Mouse (Mus musculus) lung, embryonic 15.5 days (tissue): Measurements from ENCODE around the gene Epha4. TPM values are rescaled to one million over a fixed set of nuclear protein-coding genes. Genes with fewer than 3 reads are reported as not detected.

ENCODE experiments used
- ATAC-seq: fragments of 200-750 bp; cut with Nextera tagmentation; 2 replicates; pipeline ENCODE4 v1.8.0; 2017; ENCODE audit warnings: moderate number of reproducible peaks, borderline replicate concordance; ENCODE audit not compliant: low FRiP score, low TSS enrichment; ENCODE audit errors: extremely low read depth
- H3K27ac ChIP-seq: fragments of 300-500 bp; sonication (generic); 2 replicates; pipeline ENCODE4 v1.5.1; 2015; ENCODE audit warnings: moderate library complexity, mild to moderate bottlenecking, inconsistent platforms
- H3K27me3 ChIP-seq: fragments of 300-500 bp; sonication (generic); 2 replicates; pipeline ENCODE4 v1.6.1; 2015; ENCODE audit warnings: inconsistent platforms
- H3K36me3 ChIP-seq: fragments of 300-500 bp; sonication (generic); 2 replicates; pipeline ENCODE4 v1.6.1; 2015; ENCODE audit warnings: inconsistent platforms
- H3K4me1 ChIP-seq: fragments of 300-500 bp; sonication (generic); 2 replicates; pipeline ENCODE4 v1.6.1; 2015; ENCODE audit warnings: inconsistent platforms
- H3K4me2 ChIP-seq: fragments of 300-500 bp; sonication (generic); 2 replicates; pipeline ENCODE4 v1.6.1; 2015; ENCODE audit warnings: inconsistent platforms, mild to moderate bottlenecking, moderate library complexity
- H3K4me3 ChIP-seq: fragments of 300-500 bp; sonication (generic); 2 replicates; pipeline ENCODE4 v1.5.1; 2015; ENCODE audit warnings: mild to moderate bottlenecking, inconsistent platforms
- H3K9ac ChIP-seq: fragments of 300-500 bp; sonication (generic); 2 replicates; pipeline ENCODE4 v1.6.1; 2015; ENCODE audit warnings: inconsistent platforms
- H3K9me3 ChIP-seq: fragments of 300-500 bp; sonication (generic); 2 replicates; pipeline ENCODE4 v1.6.1; 2016; ENCODE audit warnings: inconsistent platforms
- WGBS: fragments of 180-500 bp; shearing (Covaris S2); methylation state at CpG from one replicate; pipeline ENCODE4 v1.1.7; 2015; 5-methylcytosine and 5-hydroxymethylcytosine counted together
- polyA plus RNA-seq: library from polyadenylated mRNA; unstranded; fragments of >200 nt; fragmentation: Nextera tagmentation; extraction: Ambion mirVana; gene quantifications from 2 replicates; pipeline ENCODE4 v1.2.1, GENCODE M21; 2015

Epha4 gene
- polyA plus RNA-seq, 1 experiment from 2014 or later: 16.9 TPM

DNA sequence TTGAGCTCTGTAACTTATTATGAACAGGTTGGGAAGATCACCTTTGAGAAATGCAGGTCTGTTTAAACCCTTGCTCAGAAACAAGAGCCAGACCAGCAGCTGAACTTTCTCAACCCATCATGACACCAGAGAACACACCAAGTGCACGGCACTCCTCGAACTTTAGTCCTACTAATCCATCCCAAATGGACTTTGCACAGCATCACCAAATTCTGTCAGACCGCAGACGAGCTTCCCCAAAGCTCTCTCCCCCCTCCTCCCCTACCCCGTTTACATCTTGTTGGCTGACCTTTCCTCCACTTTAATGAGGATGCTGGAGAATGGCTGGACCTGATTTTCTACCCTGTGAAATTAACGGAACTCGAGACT lies 19.1 kb downstream of the Epha4 start:
- Histone ChIP-seq H3K4me2 (no peak overlapping the region), H3K27me3 (no peaks in the 10 kb centered on the region), H3K9me3 (no peaks in the 10 kb centered on the region), H3K36me3 (no peaks in the 10 kb centered on the region), H3K4me1 (peaks cover 27% of the 10 kb centered on the region), H3K9ac (no peak overlapping the region), H3K4me3 (no peak overlapping the region), H3K27ac (no peak overlapping the region)
- ATAC-seq: no peak
- 36% methylated on average over 7 of the region's 7 CpGs for WGBS

DNA sequence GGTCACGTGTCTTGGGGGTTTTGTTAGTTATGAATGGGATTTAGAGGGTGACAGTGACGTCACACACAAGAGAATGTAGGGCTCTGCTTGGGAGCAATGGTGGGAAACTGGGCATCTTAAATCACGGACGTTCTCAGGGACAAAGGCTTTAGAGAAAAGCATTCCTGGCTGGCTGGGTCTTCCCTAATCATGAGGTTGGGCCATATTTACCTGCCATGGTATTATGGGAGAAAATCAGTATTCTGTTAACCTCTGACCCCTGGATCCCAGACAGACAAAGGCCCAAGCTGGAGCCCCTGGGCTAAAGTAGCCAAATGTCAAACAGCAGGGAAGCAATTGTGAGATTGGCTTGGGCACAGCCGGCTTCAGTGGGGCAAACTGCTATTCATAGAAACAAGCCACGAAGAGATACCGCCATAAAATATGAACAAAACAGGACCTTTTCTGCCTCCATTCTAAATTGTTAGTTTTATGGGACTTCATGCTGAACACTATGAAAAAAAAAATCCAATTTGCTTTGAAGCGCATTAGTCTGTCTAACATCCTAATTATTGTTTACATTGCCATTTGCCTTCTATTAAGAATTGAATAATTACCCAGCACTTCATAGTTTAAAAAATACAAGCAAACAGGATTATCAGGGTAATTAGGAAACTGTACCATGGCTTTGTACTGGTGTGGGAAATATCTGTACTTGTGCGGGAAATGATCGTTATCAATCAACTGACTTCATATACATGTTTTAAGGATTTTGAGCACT lies 19.7 kb downstream of the Epha4 start:
- 52% methylated on average over 10 of the region's 10 CpGs for WGBS
- peaks cover 27% of the 10 kb centered on the region for H3K4me1 ChIP-seq
- H3K36me3 ChIP-seq: no peaks in the 10 kb centered on the region
- no peaks in the 10 kb centered on the region for H3K27me3 ChIP-seq
- H3K9me3 ChIP-seq: no peaks in the 10 kb centered on the region
- no peak overlapping the region for H3K4me3 ChIP-seq
- H3K9ac ChIP-seq: no peak overlapping the region
- no peak overlapping the region for H3K4me2 ChIP-seq
- ATAC-seq: no peak
- H3K27ac ChIP-seq: no peak overlapping the region

DNA sequence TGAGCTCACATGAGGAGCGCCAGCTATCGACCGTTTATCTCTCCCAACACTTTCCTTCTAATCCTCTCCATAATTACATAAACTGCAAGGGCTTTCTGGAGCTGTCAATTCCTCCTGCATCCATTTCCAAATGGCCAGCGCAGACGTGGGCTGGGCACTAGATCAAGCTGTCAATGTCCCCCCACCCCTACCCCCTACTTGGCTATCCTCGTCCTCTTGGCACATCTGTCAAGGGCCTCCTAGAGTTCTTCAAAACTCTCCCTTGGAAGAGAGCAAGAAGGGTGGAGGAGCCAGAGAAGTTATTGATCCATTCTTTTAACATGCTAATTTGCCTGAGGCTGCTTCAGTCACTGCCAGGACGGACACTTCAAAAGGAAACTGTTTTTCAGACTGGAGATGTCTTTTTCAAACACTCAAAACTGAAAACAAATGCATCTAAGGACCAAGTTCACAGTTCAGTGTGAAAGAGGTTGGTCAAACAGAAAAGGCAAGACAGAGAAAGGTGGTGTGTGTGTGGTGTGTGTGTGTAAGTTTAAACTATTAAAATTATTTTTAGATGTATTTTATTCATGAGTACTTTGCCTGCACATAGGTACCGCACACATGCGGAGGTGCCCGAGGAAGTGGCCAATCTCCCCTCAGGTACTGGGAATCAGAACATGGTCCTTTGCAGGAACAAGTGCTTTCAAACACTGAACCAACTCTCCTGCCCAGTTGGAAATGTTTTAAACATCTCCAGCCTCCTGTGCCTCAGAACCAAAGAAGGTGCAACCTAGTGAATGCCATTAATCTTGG lies 20.9 kb downstream of the Epha4 start:
- WGBS: 56% methylated on average over 10 of the region's 10 CpGs
- Histone ChIP-seq H3K27me3 (no peaks in the 10 kb centered on the region), H3K36me3 (no peaks in the 10 kb centered on the region), H3K9me3 (no peaks in the 10 kb centered on the region), H3K27ac (no peak overlapping the region), H3K4me1 (peaks cover 27% of the 10 kb centered on the region), H3K4me2 (no peak overlapping the region), H3K4me3 (no peak overlapping the region), H3K9ac (no peak overlapping the region)
- ATAC-seq: no peak

DNA sequence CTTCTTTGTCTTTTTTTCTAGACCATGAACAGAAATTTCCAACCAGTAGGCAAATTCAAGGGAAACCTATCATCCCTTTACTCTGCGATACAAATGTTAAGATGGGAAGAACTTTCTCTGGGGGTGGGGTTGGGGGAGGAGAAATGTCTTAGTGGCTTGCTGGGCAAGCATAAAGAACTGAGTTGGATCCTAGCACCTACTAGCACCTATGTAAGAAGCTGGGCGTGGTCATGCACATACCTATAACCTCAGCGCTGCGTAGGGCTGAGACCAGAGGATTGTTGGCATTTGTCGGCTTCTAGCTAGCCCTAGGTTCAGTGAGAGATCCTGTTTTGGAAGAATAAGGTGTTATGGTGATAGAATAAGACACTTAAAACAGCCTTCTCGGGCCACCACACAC lies 24.7 kb downstream of the Epha4 start:
- H3K4me3 ChIP-seq: no peak overlapping the region
- H3K36me3 ChIP-seq: no peaks in the 10 kb centered on the region
- H3K4me2 ChIP-seq: no peak overlapping the region
- H3K27me3 ChIP-seq: no peaks in the 10 kb centered on the region
- H3K9ac ChIP-seq: no peak overlapping the region
- ATAC-seq: no peak
- peaks cover 8% of the 10 kb centered on the region; the same call in 1 of the 2 replicates for H3K4me1 ChIP-seq
- no peak overlapping the region for H3K27ac ChIP-seq
- WGBS: 89% methylated on average over 6 of the region's 6 CpGs
- no peaks in the 10 kb centered on the region for H3K9me3 ChIP-seq

DNA sequence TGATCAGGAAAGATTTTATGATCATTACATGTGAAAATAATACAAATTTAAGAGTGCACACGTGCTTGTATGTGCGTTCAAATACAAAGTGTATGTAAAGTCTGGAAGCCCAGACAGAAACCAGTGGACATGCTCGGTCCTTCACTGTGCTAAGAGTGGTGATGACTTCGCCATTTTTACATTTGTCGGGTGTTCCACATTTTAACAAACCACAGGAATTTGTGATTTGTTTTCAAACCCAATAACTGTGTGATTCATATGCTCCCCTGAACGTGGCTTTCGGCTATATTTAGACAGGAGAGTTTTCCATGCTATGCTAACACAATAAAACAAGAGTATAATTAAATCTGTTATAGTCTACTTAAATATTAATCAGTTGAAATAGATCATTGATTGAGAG lies 25.5 kb downstream of the Epha4 start:
- H3K36me3 ChIP-seq: no peaks in the 10 kb centered on the region
- H3K4me3 ChIP-seq: no peak overlapping the region
- no peak for ATAC-seq
- H3K27me3 ChIP-seq: no peaks in the 10 kb centered on the region
- no peak overlapping the region for H3K27ac ChIP-seq
- H3K9me3 ChIP-seq: no peaks in the 10 kb centered on the region
- H3K4me1 ChIP-seq: peaks cover 8% of the 10 kb centered on the region; the same call in 1 of the 2 replicates
- H3K9ac ChIP-seq: no peak overlapping the region
- no peak overlapping the region for H3K4me2 ChIP-seq
- WGBS: 81% methylated on average over 7 of the region's 7 CpGs

DNA sequence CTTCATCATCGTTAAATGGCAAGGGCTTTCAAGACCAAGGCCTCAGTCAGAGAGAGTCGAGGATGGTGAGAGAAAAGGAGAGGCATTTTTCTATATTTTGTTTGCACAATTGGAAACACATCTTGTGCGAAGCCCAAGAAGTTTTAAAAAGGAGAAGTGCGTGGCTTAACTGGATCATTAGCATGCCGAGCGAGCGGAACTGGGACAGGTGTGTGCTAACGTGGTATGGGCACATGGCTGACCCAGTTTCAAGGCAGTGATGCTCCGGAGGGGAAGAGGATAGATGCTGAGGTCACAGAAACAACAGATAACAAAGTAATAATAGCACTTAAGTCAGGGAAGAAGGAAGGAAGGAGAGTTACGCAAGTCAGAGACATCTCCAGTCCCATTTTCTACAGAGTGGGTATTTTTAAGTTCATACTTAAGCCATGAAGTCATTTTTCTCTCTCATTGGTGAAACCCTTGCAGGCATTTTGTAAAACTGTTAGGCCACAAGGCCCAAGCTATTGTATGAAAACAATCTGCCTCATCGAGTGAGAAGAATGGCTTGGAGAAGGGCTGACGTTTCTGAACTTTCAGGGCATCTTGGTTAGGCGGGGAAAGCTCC lies 26.9 kb downstream of the Epha4 start:
- Histone ChIP-seq H3K36me3 (no peaks in the 10 kb centered on the region), H3K9me3 (no peaks in the 10 kb centered on the region), H3K4me3 (no peak overlapping the region), H3K27me3 (no peaks in the 10 kb centered on the region), H3K9ac (no peak overlapping the region), H3K27ac (no peak overlapping the region), H3K4me1 (peaks cover 12% of the 10 kb centered on the region; the same call in 1 of the 2 replicates), H3K4me2 (no peak overlapping the region)
- whole genome bisulfite sequencing: 77% methylated on average over 13 of the region's 13 CpGs
- ATAC-seq: no peak

DNA sequence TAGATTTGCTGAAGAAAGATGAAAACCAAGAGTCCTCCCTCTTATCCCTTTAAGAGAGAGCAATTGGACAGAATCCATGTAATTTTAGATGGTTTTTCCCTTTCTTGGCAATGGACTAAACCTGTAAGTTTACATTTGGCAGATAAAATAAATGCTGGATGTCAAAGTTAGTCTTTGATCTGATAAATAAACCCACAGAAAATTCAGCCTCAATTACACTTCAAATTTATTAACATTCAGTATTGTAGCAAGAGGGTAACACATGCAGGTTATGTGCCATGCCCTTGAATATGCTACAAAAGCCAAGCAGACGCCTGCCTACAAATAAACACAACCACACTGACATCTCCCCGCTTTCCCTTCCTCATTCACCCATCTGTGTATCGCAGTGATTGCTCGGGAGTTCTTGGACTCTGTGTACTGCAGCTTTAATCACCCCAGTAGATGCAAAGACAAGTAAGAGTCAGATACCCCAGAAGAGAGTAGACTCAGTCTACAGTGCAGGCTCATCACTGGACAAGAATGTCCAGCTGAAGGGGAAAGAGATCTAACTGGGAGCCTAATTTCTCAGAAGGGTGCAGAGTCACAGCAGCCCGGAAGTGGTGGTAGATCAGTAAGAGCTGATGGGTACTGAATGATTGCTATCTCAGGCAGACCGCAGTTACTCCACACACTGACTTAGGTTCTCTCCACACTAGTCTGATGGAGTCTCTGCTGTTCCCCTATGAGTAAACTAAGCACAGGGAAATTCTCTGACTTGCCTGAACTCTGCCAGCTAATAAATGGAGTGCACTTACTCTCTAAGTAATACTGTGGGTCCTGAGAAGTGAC lies 29.9 kb downstream of the Epha4 start:
- no peaks in the 10 kb centered on the region for H3K9me3 ChIP-seq
- ATAC-seq: peak; percentile 52; the same call in 1 of the 2 replicates
- H3K27ac ChIP-seq: no peak overlapping the region
- H3K9ac ChIP-seq: no peak overlapping the region
- H3K27me3 ChIP-seq: no peaks in the 10 kb centered on the region
- WGBS: 49% methylated on average over 6 of the region's 6 CpGs
- no peaks in the 10 kb centered on the region for H3K36me3 ChIP-seq
- no peak overlapping the region for H3K4me3 ChIP-seq
- H3K4me2 ChIP-seq: no peak overlapping the region
- peaks cover 12% of the 10 kb centered on the region; the same call in 1 of the 2 replicates for H3K4me1 ChIP-seq

DNA sequence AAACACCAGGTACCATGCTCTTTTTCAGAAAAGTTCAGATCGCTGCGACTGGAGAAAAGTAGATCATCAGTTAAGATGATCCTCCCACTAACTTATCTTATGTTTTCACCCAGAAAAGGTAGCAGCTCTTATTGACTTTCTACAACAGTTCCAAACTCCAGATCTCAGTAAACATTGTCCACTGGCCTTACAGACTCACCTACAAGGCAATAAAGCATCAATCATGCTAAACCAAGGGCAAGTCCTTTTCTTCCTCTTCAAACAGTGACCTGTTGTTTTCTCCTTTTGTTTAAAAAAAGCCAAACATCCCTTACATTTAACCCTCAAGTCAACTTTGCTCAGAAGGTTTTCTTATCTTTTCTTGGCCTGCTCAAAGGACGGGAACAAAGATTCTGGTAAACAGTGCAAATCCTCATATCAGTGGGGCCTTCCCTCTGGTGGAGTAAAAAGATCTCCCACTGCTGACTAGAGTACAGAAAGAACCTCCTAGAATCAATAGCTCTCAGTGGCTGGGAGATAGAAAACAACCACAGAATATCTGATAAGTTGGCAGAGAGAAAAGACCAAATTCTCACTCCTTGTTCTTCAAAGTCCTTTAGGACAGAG lies 39.0 kb downstream of the Epha4 start:
- H3K4me1 ChIP-seq: peaks cover 25% of the 10 kb centered on the region
- H3K9me3 ChIP-seq: no peaks in the 10 kb centered on the region
- no peak overlapping the region for H3K4me2 ChIP-seq
- H3K27ac ChIP-seq: no peak overlapping the region
- H3K4me3 ChIP-seq: no peak overlapping the region
- WGBS: 63% methylated on average over 3 of the region's 3 CpGs
- no peak overlapping the region for H3K9ac ChIP-seq
- H3K27me3 ChIP-seq: no peaks in the 10 kb centered on the region
- no peaks in the 10 kb centered on the region for H3K36me3 ChIP-seq
- ATAC-seq: no peak

DNA sequence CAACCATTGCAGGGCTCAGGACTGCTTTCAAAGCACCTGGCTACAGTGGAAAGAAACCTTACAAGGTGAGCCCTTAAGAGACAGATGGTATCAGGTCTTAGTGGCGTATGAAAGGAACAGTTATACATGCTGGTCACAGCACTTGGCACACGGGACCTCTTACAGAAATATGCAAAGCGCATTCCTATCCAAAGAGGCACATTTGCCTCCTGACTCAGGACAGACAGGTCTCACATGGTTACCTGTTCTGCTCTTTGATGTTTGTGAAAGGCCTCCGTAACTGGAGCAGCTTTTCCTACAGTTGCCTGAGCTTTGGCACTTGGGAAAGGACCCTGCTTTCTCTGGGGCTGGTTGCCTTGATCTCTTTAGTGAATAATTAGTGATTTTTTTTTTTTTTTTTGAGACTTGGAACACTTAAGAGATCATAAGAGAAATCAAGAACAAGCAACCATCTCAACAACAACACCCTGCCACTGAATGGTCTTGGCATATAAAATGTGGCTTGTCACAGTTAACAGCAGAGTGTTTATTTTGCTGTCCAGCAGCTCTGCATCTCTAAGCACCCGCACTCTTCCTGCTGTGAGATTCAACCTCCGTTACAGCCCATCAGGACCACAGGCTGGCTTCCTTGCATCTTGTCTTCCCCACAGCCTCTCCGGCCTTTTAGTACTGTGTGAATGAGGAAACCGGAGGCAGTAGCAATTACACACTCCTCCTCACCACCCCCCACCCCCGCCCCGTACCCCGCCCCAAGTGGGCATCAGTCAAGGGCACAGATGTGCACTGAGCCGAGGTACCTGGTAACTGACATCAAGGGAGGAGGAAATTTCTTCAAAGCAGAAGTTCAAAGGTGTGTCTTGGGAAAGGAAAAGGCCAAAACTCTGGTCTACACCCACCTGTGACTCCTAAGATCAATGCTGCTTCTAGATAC lies 41.2 kb downstream of the Epha4 start:
- Histone ChIP-seq H3K36me3 (no peaks in the 10 kb centered on the region), H3K4me2 (no peak overlapping the region), H3K27me3 (no peaks in the 10 kb centered on the region), H3K9ac (no peak overlapping the region), H3K4me1 (peaks cover 35% of the 10 kb centered on the region), H3K27ac (no peak overlapping the region), H3K9me3 (no peaks in the 10 kb centered on the region), H3K4me3 (no peak overlapping the region)
- peak; percentile 41; the same call in 1 of the 2 replicates for ATAC-seq
- WGBS: 29% methylated on average over 12 of the region's 12 CpGs

DNA sequence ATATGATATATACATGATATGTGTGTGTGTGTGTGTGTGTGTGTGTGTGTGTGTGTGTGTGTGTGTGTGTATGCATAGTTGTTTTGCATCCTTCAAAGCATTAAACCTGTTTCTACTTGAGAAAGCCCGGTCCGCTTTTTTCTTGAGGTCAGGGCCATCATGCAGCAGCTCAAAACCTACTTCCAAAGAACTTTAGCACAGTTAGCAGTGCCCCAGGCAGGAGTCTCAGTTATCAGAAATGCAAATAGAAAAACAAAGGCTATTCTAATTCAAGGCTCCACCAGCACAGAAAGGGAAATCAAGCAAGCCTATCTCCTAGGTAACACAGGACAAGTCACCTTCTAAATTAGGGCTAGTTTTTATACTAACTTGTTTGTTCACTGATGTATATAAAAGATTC lies 42.3 kb downstream of the Epha4 start:
- WGBS: 77% methylated on average over 2 of the region's 2 CpGs

More for the DNA sequence above, 42.3 kb downstream of the Epha4 start:
- Histone ChIP-seq H3K36me3 (no peaks in the 10 kb centered on the region), H3K4me1 (peaks cover 46% of the 10 kb centered on the region), H3K4me2 (no peak overlapping the region), H3K27me3 (no peaks in the 10 kb centered on the region), H3K9me3 (no peaks in the 10 kb centered on the region), H3K27ac (no peak overlapping the region), H3K9ac (no peak overlapping the region), H3K4me3 (no peak overlapping the region)
- no peak for ATAC-seq
